Mouse (Mus musculus) left cerebral cortex, adult 9 months (tissue): ENCODE data around the gene Rc3h2.
A peak's percentile ranks its signal among the peaks of the same experiment; 100 is the strongest.

Experiments
- DNase-seq, 2 experiments: peaks; one replicate each; pipeline ENCODE4 v3.0.0; 2022; ENCODE audit warnings: low spot score in 2 of 2

The Rc3h2 gene

DNA sequence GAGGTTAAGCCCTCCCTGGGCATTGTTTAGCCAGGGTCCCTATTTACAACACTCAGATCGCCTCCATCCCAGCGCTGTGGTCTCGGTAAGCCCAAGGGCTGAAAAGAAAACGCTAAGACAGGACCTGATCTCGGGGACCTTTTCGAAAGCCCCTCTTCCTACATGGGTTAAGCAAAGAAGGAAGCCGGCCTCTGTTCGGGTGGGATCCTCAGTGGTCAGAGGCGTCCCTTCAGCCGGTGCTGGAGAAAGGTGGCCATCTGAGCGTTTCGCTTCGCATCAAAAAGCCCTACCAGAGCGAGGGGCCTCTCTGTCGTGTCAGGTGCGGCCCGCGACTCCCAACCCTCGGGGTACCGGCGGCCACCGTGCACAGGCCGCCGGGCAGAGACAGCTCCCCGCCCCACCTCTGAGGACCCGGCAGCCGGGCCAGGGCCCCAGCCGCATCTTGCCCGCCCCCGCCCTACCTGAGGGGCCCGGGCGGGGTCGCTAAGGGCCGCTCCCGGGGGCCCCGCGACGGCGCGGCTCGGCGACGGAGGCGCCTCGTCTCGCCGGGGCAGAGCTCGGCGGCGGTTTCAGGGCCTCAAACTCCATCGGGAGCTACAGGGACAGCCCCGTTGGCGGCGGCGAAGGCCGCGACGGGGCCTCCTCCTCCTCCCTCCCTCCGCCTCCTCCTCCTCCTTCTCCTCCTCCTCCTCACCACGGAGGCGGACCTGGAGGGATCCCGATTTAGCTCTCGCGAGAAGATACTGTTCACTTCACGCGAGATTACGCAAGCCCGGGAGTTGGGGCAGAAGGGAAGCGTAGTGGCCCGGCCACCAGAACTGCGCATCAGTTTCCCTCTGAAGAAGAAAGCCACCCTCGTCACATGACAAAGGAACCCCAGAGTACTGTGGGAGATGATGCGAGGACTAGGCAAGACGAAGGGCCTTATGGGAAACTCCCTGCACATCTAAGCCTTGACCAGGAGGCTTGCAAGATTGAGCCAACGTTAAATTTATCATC, at the start of gene Rc3h2:
Gene Rc3h2, minus strand, starts transcription at position 598 of the 999 bp plus-strand sequence.
- peak; percentile 96 to 97 for DNase-seq

DNA sequence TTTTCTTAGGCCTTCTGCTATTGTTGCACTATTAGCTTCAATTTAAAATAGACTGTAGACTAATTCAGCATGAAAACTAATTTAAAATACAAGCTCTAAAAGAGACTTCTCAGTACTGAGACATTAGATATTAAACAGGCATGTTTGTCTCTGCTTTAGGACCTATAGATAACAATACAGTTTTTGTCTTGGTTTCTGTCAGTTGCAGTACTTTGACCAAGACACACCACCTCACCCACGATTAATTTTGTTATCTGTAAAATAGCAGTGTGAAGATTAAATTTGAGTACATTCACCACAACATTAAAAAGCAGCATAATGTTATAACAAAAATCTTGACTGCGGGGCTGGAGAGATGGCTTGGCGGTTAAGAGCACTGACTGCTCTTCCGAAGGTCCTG, 43.6 kb upstream of the Rc3h2 start:
- no peak for DNase-seq

DNA sequence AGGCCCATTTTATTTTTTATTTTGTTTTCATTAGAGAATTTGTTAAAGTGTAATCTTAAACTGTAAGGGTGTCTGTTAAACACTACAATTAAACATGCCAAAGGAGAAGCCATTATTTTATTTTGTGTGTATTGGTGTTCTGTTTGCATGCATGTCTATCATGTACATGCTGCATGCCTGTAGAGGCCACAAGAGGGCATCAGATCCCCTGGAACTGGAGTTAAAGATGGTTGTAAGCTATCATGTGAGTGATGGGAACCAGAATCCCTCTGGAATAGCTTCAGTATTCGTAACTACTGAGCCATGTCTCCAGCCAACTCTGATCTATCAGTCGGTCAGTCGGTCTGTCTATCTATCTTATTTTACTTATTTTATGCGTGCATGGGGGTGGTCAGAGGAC, 38.0 kb upstream of the Rc3h2 start:
- no peak for DNase-seq

DNA sequence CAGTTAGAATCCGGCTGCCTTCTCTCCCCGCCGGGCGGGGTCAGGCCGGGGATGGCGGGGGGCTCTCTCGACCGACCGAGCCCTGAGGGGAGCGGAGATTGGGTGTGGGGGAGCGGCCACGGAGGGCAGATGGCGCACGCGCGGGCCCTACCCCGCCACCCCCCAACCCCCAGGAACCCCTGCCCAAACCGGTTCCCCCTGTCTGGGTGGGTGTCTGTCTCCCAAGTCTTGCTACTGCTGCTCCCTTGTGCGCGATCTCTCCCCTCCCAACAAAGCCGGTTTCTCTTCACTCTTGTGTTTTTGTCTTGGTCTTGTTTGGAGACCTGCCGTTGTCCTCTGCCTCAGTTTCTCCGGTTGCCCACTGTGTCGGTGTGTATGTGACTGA, 29.7 kb upstream of the Rc3h2 start:
- no peak for DNase-seq

DNA sequence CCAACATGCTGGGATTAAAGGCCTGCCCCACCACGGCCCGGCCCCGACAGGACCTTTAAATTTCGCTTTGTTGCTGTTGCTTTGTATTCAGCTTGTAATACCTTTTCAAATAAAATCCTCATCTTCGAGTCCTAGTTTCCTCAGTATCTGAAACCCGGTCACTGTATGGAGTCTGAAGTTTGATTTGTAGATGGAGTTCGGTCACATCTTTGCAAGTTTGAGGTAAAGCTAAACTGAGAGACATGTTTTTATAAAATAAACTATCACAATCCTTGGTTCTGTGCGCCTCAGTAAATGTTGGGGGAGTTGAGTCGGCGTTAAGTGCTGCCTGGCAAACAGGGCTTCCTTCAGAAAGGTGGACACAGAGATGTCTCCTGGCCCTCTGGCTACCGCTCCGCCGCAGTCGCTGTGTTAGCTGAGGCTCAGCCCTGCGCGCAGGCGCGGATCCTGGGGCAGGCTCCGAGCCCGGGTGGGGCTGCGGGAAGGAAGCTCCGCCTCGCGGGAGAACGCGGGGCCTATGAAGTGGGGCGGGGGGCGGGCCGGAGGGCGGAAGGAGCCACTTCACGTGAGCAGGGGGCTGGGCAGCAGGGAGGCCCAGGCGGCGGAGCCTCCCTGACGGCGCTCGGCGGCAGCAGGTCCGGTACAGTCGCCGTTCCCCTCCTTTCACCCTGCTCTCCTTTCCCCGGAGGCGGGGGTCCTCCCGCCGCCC, 29.1 kb upstream of the Rc3h2 start:
- peak; percentile 75 to 91 for DNase-seq

DNA sequence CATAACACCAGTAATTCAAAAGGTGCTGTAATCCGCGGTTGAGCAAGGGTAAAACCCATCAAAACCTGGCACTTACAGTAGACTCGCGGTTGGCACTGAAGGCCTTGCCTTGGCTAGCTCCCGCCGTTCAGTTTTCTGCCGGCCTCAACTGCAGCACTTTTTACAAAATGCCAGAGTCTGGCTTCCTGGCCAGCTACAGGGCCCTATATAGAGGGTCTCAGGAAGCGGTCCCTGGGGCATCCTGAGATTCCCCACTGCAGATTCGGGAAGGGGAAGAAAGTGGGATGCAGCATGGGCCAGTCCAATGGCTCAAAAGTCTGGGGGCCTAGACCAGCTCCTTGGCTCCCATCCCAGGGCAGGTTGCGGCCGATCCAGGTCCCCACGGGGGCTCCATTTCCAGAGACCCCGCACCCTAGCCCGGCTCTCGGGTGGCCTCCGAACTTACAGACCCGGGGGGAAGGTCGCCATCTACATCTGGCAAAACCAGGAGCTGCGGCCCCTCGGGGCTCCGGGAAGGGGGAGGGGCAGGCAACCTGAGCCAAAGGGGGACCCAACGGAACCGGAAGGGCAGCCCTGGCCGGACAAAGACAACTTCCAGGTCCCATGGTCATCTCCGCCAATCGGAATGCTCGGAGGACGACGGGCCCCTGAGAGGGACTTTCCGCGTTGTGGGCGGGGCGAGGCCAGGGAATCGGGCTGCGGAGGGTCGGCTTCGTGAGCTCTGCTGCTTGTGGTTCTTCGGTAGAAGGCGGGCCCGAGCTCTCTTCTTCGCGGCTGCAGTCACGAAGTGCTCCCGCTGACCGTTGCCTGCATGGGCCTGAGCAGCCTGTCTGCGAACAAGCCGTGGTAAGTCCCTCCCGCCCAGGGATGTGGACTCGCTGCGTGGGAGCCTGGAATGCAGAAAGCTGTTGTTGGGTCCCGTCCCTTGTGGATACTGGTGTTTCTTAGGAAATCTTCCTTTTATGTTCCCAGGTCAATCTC, 20.2 kb upstream of the Rc3h2 start, which contains the start of the genes Zbtb26, Zbtb6 and Rabgap1:
Gene Zbtb26, minus strand, starts transcription at position 525 of the 981 bp plus-strand sequence.
Gene Zbtb6, minus strand, starts transcription at position 561 of the 981 bp plus-strand sequence.
Gene Rabgap1, plus strand, starts transcription at position 669 of the 981 bp plus-strand sequence.
- peak; percentile 87 to 96 for DNase-seq

DNA sequence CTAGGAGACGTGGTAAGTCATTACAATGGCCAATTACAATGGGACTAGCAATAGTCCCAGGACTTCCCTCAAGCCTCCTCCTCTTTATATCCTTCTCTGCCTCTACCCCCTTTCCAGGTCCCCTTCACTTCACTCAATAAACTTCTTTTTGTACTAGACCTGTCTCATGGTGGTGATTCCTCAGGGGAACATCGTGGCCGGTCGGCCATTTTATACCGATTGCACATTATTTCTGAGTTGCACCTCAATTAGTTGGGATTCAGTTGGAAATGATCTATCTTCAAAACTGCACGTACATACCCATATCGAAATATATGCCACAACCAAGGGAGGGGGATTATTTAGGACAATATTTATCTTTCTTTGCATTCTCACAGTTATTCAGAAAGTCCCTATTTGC, 8.9 kb upstream of the Rc3h2 start:
- DNase-seq = no peak

DNA sequence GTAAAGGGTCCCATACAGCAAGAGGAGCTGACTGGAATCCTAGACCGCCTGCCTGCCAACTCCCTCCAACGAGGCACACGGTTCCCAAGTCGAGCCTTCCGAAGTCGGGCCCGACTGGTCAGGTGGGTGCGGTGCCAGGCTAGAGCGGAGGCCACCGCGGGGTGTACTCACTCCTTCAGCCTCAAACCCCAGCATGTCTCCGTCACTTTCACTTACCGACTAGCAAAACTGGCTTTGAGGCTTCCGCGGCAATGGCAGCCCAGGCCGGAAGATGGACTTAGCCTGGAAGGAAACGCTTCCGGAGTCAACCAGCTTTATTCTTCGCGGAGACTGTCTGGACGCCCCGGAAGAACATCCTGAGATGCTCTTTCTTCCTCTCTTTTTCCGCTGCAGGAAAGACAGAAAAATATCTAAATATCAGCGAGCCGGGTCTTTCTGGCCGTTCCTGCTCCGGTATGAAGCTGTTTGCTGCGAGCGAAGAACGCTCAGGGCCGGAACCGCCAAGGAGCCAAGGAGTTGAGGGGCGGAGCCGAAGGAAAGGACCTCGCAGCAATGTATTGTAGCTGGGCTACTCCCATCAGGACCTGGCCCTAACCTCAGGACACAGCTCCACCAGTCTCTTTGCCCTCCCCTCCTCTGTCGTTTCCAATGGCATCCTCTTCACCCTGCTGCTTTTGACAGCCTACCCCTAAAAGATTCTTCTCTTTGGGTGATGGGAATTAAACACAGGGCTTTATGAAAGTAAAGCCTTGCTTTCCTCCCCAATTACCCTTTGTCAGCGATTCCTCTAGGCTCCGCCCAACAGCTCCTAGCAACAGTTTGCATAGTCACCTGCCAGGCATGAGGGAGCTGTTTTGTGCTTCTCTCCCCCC, 8.1 kb upstream of the Rc3h2 start:
- DNase-seq = peak; percentile 71 to 86

DNA sequence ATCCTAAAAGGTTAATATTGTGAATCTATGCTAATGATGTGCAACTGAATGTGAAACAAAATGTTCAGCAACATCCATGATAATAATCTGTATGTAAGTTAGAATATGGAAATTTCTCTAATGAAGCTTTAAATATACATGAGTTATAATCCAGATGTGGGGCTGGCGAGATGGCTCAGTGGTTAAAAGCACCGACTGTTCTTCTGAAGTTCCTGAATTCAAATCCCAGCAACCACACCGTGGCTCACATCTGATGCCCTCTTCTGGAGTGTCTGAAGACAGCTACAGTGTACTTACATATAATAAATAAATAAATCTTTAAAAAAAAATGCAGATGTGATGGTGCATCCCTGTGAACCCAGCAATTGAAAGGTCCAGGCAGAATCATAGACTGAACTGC, 968 bp upstream of the Rc3h2 start:
- no peak for DNase-seq

DNA sequence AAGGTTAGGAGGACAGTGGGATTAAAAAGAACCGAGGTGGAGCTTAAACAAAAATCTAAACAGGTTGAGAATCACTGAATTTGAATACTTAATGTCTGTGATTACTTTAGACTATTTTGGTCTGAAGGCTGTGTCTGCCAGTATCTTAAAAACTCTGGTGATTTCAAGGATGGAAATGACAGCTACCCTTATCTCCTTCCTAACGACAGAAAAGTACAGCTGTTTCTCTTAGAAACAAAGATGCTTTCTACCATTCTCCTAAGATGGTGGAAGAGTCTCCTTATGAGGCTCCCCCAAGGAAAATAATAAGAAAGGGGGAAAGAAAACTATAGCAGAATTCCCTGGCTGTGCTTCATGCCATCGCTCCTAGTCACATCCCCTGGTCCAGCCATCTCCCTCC, 800 bp downstream of the Rc3h2 start:
- no peak for DNase-seq

DNA sequence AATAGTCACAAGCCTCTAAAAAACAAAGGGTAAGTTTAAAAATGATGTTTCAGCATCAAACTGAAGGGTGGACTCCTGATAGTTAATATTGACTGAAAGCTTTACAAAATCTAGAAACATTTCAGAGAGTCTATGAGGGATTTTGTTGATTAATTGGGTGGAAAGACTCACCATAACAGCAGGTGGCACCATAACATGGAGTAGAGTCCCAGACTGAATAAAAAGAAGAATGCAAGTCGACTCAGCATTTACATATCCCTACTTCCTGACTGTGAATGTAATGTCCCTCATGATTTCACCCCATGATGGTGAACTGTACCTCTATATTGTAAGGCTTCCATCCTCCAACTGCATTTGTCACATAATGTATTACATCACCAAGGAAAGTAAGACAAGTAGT, 27.2 kb downstream of the Rc3h2 start:
- DNase-seq = no peak

DNA sequence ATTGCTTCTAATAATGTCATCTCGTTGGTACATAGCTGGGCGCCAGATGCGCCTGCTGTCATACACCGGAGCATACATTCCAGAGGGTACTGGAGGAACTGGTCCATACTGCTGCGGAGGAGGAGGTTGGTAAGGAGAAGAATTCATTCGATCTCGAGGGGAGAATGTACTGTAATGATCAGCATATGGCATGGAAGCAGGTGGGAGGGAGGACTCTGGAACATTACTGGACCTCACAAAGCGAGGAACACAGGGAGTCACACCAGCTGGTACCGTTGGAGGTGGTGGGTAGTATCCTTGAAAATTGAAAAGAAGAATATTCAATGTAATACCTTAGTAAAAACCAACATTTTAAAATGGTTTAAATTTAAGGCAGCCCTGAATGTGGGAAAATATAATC, 39.8 kb downstream of the Rc3h2 start:
- DNase-seq = peak in 1 of 2 experiments; percentile 23

DNA sequence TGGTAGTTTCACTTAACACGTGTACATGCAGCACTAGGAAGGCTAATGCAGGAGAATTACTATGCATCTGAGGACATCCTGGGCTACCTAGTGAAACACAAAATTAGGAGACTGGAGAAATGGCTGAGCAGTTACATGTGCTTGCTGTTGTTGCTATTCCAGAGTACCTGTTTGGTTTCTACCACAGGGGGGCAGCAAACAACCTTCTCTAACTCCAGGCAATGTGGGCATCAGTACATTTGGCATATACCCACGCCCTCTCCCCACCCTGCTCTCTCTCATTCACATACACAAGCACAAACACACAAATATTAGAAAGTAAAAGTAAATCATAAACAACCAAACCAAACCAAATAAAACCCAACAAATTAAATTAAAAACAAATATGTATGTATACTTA, 42.5 kb downstream of the Rc3h2 start:
- peak in 1 of 2 experiments; percentile 56 for DNase-seq

DNA sequence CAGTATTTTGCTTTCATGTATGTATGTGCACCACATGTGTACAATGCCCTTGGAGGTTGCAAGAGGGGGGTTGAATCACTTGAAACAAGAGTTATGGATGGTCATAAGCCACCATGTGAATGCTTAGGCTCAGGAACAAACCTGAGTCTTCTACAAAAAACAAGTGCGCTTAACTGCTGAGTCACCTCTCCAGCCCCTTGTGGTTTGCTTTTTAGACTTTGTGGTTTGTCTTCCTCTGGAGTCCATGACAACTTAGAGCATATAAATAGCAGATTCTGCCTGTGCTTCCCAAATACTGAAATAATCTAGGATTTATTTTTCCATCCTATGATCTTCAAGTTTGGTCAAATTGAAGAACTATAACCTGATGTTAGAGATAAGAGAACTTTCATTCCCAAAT, 46.7 kb downstream of the Rc3h2 start:
- DNase-seq = no peak

DNA sequence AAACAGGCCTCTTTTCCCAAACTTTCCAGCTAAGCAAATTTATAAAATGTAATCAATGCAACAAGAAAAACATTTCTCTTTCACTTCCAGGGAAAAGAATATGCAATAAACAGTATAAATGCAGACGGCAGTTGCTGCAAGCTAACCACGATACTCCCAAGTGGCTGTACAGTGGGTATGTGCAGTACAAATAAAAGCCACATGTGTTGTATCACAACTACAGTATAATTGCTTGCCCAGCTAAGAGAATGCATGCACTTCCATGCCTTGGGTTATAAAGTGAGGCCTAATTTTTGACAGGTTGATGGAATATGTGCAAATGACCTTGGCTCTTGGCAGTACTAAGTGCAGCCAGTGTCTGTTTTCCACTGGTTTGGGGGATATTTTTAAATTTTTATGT, 52.1 kb downstream of the Rc3h2 start:
- no peak for DNase-seq

DNA sequence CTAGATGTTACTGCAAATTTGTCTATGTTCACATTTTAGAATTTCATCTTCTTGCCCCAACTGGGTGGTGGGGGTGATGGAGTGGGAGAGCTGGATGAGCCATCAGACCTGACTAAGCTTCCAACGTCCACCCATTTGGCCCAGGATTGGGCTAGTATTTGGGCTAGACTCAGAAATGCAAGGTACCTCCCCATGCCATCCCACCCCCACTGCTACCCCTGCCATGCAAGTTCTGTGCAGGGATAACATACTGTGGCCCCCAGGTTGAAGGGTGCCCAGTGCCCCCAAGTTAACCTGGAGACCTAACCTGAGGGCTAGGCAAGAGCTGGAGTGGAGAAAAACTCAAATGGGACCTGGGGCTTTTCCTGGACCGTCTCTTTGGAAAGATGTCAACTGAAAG, 62.8 kb downstream of the Rc3h2 start:
- DNase-seq = no peak

DNA sequence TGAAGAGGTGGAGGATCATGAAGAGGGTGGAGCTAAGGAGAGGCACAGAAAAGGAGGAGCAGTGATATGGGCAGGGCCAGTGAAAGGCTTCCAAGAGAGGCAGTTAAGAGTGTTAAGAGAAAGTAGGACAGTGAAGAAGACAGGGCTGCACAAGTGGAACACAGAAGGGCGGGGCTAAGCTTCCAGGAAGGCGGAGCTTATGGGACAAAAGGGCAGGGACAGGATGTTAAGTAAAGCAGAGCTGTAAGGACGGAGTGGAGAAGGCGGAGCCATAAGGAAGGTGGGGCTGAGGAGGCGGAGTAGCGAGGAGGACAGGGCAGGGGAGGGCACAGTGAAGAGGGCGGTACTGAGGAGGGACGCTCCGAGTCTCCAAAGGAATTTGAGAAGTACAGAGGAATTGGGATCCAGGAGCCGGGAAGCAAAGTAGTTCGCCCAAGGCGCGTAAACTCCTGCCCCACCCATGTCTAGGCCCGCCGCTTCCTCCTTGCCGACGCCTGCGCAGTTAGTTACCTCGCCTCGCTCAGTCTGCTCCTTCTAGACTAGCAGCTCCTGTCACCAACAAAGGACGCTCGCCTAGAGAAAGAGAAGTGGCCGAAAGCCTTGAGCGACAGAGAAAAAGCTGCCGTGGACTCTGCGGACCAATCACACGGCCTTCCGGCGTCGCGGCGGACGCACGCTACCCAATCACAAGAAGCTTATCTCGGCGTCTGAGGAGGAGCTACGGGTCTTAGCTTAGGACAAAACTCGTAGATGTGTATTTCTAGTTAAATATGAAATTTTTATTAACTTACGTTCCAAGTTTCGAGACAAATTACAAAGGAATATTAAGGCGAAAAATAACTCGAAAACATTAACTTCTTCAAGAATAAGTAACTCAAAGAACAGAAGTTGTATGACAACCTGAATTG, 63.8 kb downstream of the Rc3h2 start, which contains the start of gene Pdcl:
Gene Pdcl, minus strand, starts transcription at position 700 of the 908 bp plus-strand sequence.
- DNase-seq = peak; percentile 79 to 91

DNA sequence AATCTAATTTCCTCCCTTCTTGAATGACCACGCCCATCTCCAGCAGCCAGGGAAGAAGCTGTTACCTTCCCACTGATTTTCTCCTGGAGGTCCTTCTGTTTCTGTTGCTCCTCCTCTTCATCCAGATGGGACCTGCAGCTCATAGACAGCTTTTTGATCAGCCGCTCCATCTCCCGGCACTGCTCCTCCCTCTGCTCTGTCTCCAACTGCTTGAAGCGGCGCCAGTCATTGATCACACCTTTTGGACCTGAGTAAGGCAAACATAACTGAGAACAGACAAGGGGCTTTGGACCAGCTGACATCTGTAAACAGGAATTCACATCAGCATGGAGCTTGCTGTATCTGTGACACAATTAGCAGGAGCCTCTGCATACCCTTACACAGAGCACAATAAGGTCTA, 67.1 kb downstream of the Rc3h2 start:
- no peak for DNase-seq

DNA sequence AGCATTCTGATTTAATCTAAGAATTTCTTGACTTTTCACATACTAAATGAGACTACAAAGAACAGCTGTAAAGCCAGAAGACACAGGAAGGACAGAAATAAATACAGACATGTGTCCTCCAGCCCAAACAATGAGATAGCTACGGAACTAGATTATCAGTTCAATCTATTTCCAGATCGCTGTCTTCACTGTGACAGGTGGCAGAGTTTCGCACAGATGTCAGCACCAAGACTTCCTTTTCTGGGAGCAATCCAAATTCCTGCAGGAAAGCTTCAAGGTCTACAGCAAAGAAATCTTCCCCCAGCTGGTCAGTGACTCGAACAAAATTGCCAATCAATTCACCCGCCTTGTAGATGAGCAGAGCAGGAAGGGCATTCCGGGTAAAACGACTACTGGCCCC, 71.0 kb downstream of the Rc3h2 start:
- peak; percentile 47 to 69 for DNase-seq
